Mouse (Mus musculus) stomach, postnatal 0 days (tissue): Measurements from ENCODE around the gene Ngb. TPM values are rescaled to one million over a fixed set of nuclear protein-coding genes. Genes with fewer than 3 reads are reported as not detected.

ENCODE experiments used
- ATAC-seq: fragments of 200-750 bp; cut with Nextera tagmentation; 2 replicates; pipeline ENCODE4 v1.8.0; 2017; ENCODE audit not compliant: low FRiP score, low TSS enrichment
- DNase-seq: peaks from one replicate; pipeline ENCODE4 v3.0.0-alpha.2; 2016; ENCODE audit warnings: low spot score
- H3K27ac ChIP-seq: fragments of 300-500 bp; sonication (generic); replicated peaks from 2 replicates; pipeline ENCODE4 v1.5.1; 2014; ENCODE audit warnings: mild to moderate bottlenecking, control low read depth
- H3K27me3 ChIP-seq: fragments of 300-500 bp; sonication (generic); 2 replicates; pipeline ENCODE4 v1.6.1; 2014; ENCODE audit warnings: low read length; ENCODE audit not compliant: control insufficient read depth, insufficient read depth
- H3K36me3 ChIP-seq: fragments of 300-500 bp; sonication (generic); 2 replicates; pipeline ENCODE4 v1.6.1; 2014; ENCODE audit warnings: low read length, mixed read lengths; ENCODE audit not compliant: control insufficient read depth, insufficient read depth
- H3K4me1 ChIP-seq: fragments of 300-500 bp; sonication (generic); replicated peaks from 2 replicates; pipeline ENCODE4 v1.6.1; 2014; ENCODE audit warnings: antibody characterized with exemption; ENCODE audit not compliant: control insufficient read depth, insufficient read depth
- H3K4me2 ChIP-seq: fragments of 300-500 bp; sonication (generic); replicated peaks from 2 replicates; pipeline ENCODE4 v1.6.1; 2014; ENCODE audit warnings: low read depth, mild to moderate bottlenecking, control low read depth, moderate library complexity
- H3K4me3 ChIP-seq: fragments of 300-500 bp; sonication (generic); 2 replicates; pipeline ENCODE4 v1.5.1; 2014; ENCODE audit warnings: low read depth, low read length, control low read depth
- H3K9ac ChIP-seq: fragments of 300-500 bp; sonication (generic); 2 replicates; pipeline ENCODE4 v1.6.1; 2014; ENCODE audit warnings: mild to moderate bottlenecking, low read length, control low read depth, mixed read lengths
- H3K9me3 ChIP-seq: fragments of 300-500 bp; sonication (generic); 2 replicates; pipeline ENCODE4 v1.6.1; 2016; ENCODE audit warnings: low read length; ENCODE audit not compliant: control insufficient read depth
- CTCF ChIP-seq: IDR thresholded peaks from 2 replicates; pipeline ENCODE4 v1.5.1; 2016; ENCODE audit warnings: antibody characterized with exemption, low read depth, mild to moderate bottlenecking, moderate library complexity
- EP300 ChIP-seq: optimal IDR thresholded peaks from 2 replicates; pipeline ENCODE3; 2016; ENCODE audit warnings: antibody characterized with exemption
- WGBS: fragments of 180-500 bp; shearing (Covaris S2); extraction: QIAGEN DNeasy Blood & Tissue Kit; methylation state at CpG from one replicate; pipeline ENCODE4 v1.1.7; 2014; 5-methylcytosine and 5-hydroxymethylcytosine counted together
- polyA plus RNA-seq: library from polyadenylated mRNA; unstranded; fragments of >200 nt; fragmentation: Nextera tagmentation; extraction: Ambion mirVana; gene quantifications from 2 replicates; pipeline ENCODE4 v1.2.1, GENCODE M21; 2015

Ngb gene
- polyA plus RNA-seq, 1 experiment from 2014 or later = 11.1 TPM

DNA sequence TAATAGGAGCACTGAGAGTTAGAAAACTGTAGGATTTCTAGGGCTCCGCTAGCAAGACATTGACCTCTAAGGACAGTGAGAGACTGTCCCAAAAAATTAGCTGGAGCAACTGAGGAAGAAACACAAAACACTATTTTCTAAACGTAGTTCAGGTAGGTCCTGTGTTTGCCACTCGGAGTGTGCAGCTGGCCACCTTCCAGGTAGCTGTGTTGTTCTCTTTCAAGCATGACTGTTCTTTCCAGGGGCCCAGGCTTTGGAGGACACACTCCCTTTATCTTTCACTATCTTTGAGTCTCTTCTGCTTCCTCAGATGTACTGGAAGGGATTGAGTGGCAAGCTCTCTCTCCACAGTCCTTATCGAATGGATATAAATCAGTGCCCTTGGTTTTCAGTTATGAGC lies 1.1 kb upstream of the Ngb start:
- DNase-seq = no peak
- no peaks in the 10 kb centered on the region; the same call in 1 of the 2 replicates for H3K4me1 ChIP-seq
- H3K9ac ChIP-seq = no peak overlapping the region
- no peak overlapping the region for H3K4me2 ChIP-seq
- no peak overlapping the region for H3K4me3 ChIP-seq
- H3K9me3 ChIP-seq = no peaks in the 10 kb centered on the region
- no peaks in the 10 kb centered on the region; the same call in 1 of the 2 replicates for H3K27me3 ChIP-seq
- no peak overlapping the region for H3K27ac ChIP-seq
- ATAC-seq = no peak
- TF ChIP-seq EP300 = no peak
- no peak for TF ChIP-seq CTCF
- H3K36me3 ChIP-seq = no peaks in the 10 kb centered on the region
- 88% methylated on average over 4 of the region's 4 CpGs for WGBS

DNA sequence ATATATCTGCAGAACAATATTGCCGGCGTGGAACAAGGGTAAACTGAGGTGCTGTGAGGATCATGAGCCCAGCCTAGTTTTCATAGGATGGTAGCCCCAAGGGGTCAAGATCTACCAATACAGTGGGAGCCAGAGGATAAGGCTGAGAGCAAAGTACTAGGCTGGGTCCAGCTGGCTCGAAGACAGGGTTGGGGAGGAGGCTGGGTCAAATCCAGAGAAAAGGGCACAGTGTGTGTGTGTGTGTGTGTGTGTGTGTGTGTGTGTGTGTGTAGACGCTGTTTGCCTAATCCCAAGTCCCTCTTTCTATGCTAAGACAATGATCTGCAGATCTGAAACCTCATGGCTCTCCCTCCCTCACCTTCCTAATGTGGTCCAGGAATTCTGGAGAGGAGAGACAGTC lies 2.0 kb downstream of the Ngb start:
- Histone ChIP-seq H3K4me3 (no peak overlapping the region), H3K9ac (no peak overlapping the region), H3K27ac (no peak overlapping the region), H3K9me3 (no peaks in the 10 kb centered on the region), H3K27me3 (no peaks in the 10 kb centered on the region; the same call in 1 of the 2 replicates), H3K4me2 (no peak overlapping the region), H3K4me1 (no peaks in the 10 kb centered on the region; the same call in 1 of the 2 replicates), H3K36me3 (no peaks in the 10 kb centered on the region)
- TF ChIP-seq CTCF (no peak), EP300 (no peak)
- DNase-seq (no peak), ATAC-seq (no peak)
- 66% methylated on average over 4 of the region's 4 CpGs for WGBS

DNA sequence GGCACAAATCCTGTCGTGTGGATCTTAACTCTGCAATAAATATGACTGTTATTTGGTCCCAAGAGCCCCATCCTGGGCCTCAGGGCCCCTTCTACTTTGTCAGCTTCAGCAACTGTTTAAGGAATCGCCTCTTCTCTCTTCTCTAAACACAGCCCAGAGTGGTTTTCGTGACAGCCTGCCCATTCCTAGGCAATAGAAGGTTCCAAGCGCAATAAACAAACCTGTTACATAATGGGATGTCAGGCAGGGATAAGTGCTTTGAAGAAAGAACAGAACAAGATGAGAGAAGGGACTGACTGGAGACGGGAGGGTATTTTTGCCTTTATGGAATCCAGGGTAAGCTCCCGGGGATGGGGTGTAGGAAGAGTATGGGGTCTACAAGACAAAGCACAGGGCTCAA lies 8.7 kb downstream of the Ngb start:
- no peak for ATAC-seq
- peak overlapping the region; percentile 24; the same call in 1 of the 2 replicates for H3K27ac ChIP-seq
- no peaks in the 10 kb centered on the region for H3K9me3 ChIP-seq
- TF ChIP-seq EP300 (no peak), CTCF (no peak)
- no peaks in the 10 kb centered on the region for H3K36me3 ChIP-seq
- no peaks in the 10 kb centered on the region for H3K27me3 ChIP-seq
- no peak overlapping the region for H3K4me2 ChIP-seq
- WGBS = 45% methylated on average over 6 of the region's 6 CpGs
- no peak overlapping the region for H3K9ac ChIP-seq
- H3K4me1 ChIP-seq = no peaks in the 10 kb centered on the region
- no peak overlapping the region for H3K4me3 ChIP-seq
- no peak for DNase-seq

DNA sequence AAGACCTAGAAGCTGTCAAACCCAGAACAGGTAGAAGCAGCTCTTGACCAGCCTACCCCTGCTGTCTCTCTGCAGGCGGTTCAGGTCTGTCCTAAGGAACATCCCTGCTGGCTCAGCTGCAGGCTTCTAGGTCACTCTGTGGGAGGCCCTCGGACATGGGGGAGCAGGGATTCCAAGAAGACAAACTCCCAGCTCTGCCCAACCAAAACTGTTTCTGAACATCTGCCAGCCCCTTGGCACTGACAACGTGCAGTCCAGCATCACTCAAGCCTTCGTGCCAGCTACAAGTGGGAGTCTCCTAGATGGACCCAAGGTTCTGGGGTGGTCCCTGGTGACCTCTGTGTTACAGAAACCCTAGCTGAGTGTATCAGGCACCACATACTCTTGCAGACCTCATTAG lies 9.1 kb downstream of the Ngb start:
- Histone ChIP-seq H3K9ac (no peak overlapping the region), H3K36me3 (no peaks in the 10 kb centered on the region), H3K4me2 (no peak overlapping the region), H3K9me3 (no peaks in the 10 kb centered on the region), H3K27me3 (no peaks in the 10 kb centered on the region), H3K27ac (peak overlapping the region; percentile 24; the same call in 1 of the 2 replicates), H3K4me1 (no peaks in the 10 kb centered on the region), H3K4me3 (no peak overlapping the region)
- DNase-seq = no peak
- no peak for TF ChIP-seq EP300
- no peak for TF ChIP-seq CTCF
- 49% methylated on average over 4 of the region's 4 CpGs for WGBS
- ATAC-seq = peak; percentile 22; the same call in 1 of the 2 replicates

DNA sequence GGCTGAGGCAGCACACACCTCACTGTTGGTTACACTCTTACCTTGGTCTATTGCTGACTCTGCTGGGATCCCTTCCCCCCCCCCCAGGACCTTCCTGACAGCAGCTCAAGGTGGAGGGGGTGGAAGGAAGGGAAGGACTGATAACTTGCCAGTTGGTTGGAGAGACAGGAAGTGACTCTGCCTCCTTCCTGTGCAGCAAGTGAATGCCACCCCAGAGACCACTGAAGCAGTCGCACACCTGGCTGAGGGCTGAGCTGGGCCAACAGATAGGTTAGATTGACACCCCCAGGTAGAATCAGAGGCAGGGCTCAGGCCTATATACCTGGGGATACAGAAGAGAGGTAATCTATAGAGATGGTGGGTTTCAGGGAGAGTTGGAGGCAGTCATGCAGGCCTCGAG lies 10.4 kb downstream of the Ngb start:
- no peak overlapping the region for H3K27ac ChIP-seq
- H3K4me1 ChIP-seq = no peaks in the 10 kb centered on the region
- TF ChIP-seq CTCF (no peak), EP300 (no peak)
- no peak overlapping the region for H3K4me2 ChIP-seq
- ATAC-seq (no peak), DNase-seq (no peak)
- H3K9me3 ChIP-seq = no peaks in the 10 kb centered on the region
- WGBS = 86% methylated on average over 2 of the region's 2 CpGs
- H3K4me3 ChIP-seq = no peak overlapping the region
- no peaks in the 10 kb centered on the region for H3K36me3 ChIP-seq
- H3K27me3 ChIP-seq = no peaks in the 10 kb centered on the region
- no peak overlapping the region for H3K9ac ChIP-seq

DNA sequence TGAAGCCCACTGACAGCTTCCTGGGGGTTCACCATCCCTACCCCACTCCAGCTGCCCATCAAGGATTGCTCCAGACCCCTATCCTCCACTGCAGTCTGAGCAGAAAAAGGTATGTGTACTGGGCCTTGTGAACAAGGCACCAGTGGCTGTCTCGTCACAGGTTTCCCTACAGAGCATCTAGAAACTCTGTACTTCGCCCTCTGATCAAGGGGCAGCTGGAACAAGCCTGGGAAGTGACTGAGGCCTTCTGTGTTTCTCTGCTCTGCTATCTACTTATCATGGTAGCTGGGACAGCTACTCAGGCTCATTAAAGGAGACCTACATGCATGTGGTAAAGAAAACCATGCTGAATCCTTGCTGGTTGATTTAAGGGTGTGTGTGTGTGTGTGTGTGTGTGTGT lies 12.6 kb downstream of the Ngb start:
- WGBS = 65% methylated on average over 2 of the region's 2 CpGs
- Histone ChIP-seq H3K27ac (no peak overlapping the region), H3K9me3 (no peaks in the 10 kb centered on the region), H3K27me3 (no peaks in the 10 kb centered on the region), H3K9ac (no peak overlapping the region), H3K36me3 (no peaks in the 10 kb centered on the region), H3K4me1 (no peaks in the 10 kb centered on the region), H3K4me2 (no peak overlapping the region), H3K4me3 (no peak overlapping the region)
- TF ChIP-seq EP300 = no peak
- TF ChIP-seq CTCF = no peak
- ATAC-seq = no peak
- DNase-seq = no peak
